Mouse (Mus musculus): ENCODE measurements around the gene Mpp6.

The Mpp6 gene

GRCm38 (mm10) chr6:50223606-50224005 is 113.6 kb downstream of the Mpp6 start:
- DNase-seq (ENCODE audit: extremely low read depth, low read depth, low spot score), result no peak

GRCm38 (mm10) chr6:50225232-50225631 is 115.2 kb downstream of the Mpp6 start:
- DNase-seq (ENCODE audit: extremely low read depth, low read depth, low spot score), result no peak

- DNase-seq (ENCODE audit: extremely low read depth, low read depth, low spot score), result no peak
Observed at GRCm38 (mm10) chr6:50228180-50228579, 118.1 kb downstream of the Mpp6 start.

- DNase-seq (ENCODE audit: extremely low read depth, low read depth, low spot score), result no peak
Observed at GRCm38 (mm10) chr6:50231288-50231687, 121.2 kb downstream of the Mpp6 start.

- no peak for DNase-seq (ENCODE audit: extremely low read depth, low read depth, low spot score)
Observed at GRCm38 (mm10) chr6:50232984-50233383, 122.9 kb downstream of the Mpp6 start.

- no peak for DNase-seq (ENCODE audit: extremely low read depth, low read depth, low spot score)
Observed at GRCm38 (mm10) chr6:50237963-50238362, 127.9 kb downstream of the Mpp6 start.

GRCm38 (mm10) chr6:50239902-50240301 is 129.9 kb downstream of the Mpp6 start:
- DNase-seq (ENCODE audit: extremely low read depth, low read depth, low spot score), result no peak

- no peak for DNase-seq (ENCODE audit: extremely low read depth, low read depth, low spot score)
Observed at GRCm38 (mm10) chr6:50240437-50240836, 130.4 kb downstream of the Mpp6 start.

GRCm38 (mm10) chr6:50244126-50244525 is 134.1 kb downstream of the Mpp6 start:
- no peak for DNase-seq (ENCODE audit: extremely low read depth, low read depth, low spot score)

GRCm38 (mm10) chr6:50244967-50245366 is 134.9 kb downstream of the Mpp6 start:
- no peak for DNase-seq (ENCODE audit: extremely low read depth, low read depth, low spot score)

GRCm38 (mm10) chr6:50247356-50247755 is 137.3 kb downstream of the Mpp6 start:
- DNase-seq (ENCODE audit: extremely low read depth, low read depth, low spot score), result no peak

GRCm38 (mm10) chr6:50247791-50248190 is 137.8 kb downstream of the Mpp6 start:
- no peak for DNase-seq (ENCODE audit: extremely low read depth, low read depth, low spot score)
